Mouse (Mus musculus): ENCODE measurements around the gene Nt5dc3.

Gene Nt5dc3

GRCm38 (mm10) chr10:86872591-86872990 is 93.8 kb downstream of the Nt5dc3 start:
- no peak for DNase-seq (ENCODE audit: low spot score)

- no peak for DNase-seq (ENCODE audit: low spot score)
Measured at GRCm38 (mm10) chr10:86878721-86879120, 99.9 kb downstream of the Nt5dc3 start.

GRCm38 (mm10) chr10:86880071-86880806 is 101.4 kb downstream of the Nt5dc3 start:
- DNase-seq (ENCODE audit: low spot score) = no peak

- no peak for DNase-seq (ENCODE audit: low spot score)
Measured at GRCm38 (mm10) chr10:86881448-86881847, 102.6 kb downstream of the Nt5dc3 start.

- no peak for DNase-seq (ENCODE audit: low spot score)
Measured at GRCm38 (mm10) chr10:86886434-86886833, 107.6 kb downstream of the Nt5dc3 start.
